Mouse (Mus musculus) layer of hippocampus, postnatal 10 days (tissue): ENCODE measurements around the gene Pacrg. TPM values are rescaled to one million over a fixed set of nuclear protein-coding genes. Genes with fewer than 3 reads are reported as not detected.

Experiments used
- DNase-seq, 2 experiments: peaks; one replicate each; pipeline ENCODE4 v3.0.0; 2021; ENCODE audit warnings: low spot score in 2 of 2
- total RNA-seq, 2 experiments: library from RNA; stranded (reverse); gene quantifications; 2 replicates each; pipeline ENCODE4 v1.2.3; 2021

The Pacrg gene
- total RNA-seq, 2 experiments from 2014 or later: 17.5 to 18.2 TPM

GRCm38 (mm10) chr17:10497781-10498420, 342.2 kb downstream of the Pacrg start:
- DNase-seq: no peak

GRCm38 (mm10) chr17:10496066-10496465, 344.0 kb downstream of the Pacrg start:
- DNase-seq: no peak

GRCm38 (mm10) chr17:10495588-10495987, 344.5 kb downstream of the Pacrg start:
- DNase-seq: no peak

GRCm38 (mm10) chr17:10493124-10493523, 347.0 kb downstream of the Pacrg start:
- DNase-seq: peak in 1 of 2 experiments; percentile 48

- DNase-seq: no peak
Observed at GRCm38 (mm10) chr17:10490374-10491169, 349.5 kb downstream of the Pacrg start.

- no peak for DNase-seq
Observed at GRCm38 (mm10) chr17:10488873-10489272, 351.2 kb downstream of the Pacrg start.

GRCm38 (mm10) chr17:10483945-10484546, 356.1 kb downstream of the Pacrg start:
- no peak for DNase-seq

- no peak for DNase-seq
Observed at GRCm38 (mm10) chr17:10481081-10481480, 359.0 kb downstream of the Pacrg start.

GRCm38 (mm10) chr17:10479020-10479707, 360.9 kb downstream of the Pacrg start:
- DNase-seq: no peak

GRCm38 (mm10) chr17:10478377-10478776, 361.7 kb downstream of the Pacrg start:
- no peak for DNase-seq

GRCm38 (mm10) chr17:10476807-10477206, 363.3 kb downstream of the Pacrg start:
- no peak for DNase-seq

GRCm38 (mm10) chr17:10474972-10475371, 365.1 kb downstream of the Pacrg start:
- DNase-seq: no peak

- DNase-seq: no peak
Observed at GRCm38 (mm10) chr17:10473826-10474384, 366.2 kb downstream of the Pacrg start.

GRCm38 (mm10) chr17:10473175-10473574, 366.9 kb downstream of the Pacrg start:
- DNase-seq: no peak

GRCm38 (mm10) chr17:10469874-10470568, 370.1 kb downstream of the Pacrg start:
- no peak for DNase-seq

- no peak for DNase-seq
Observed at GRCm38 (mm10) chr17:10467102-10467501, 373.0 kb downstream of the Pacrg start.

GRCm38 (mm10) chr17:10465467-10465866, 374.6 kb downstream of the Pacrg start:
- DNase-seq: no peak

GRCm38 (mm10) chr17:10464700-10465099, 375.4 kb downstream of the Pacrg start:
- no peak for DNase-seq

GRCm38 (mm10) chr17:10463626-10464025, 376.5 kb downstream of the Pacrg start:
- DNase-seq: no peak

GRCm38 (mm10) chr17:10460916-10461315, 379.2 kb downstream of the Pacrg start:
- DNase-seq: no peak

- DNase-seq: no peak
Observed at GRCm38 (mm10) chr17:10458743-10459142, 381.4 kb downstream of the Pacrg start.
